Mouse (Mus musculus) forebrain, postnatal 0 days (tissue): ENCODE measurements around the gene Pxn. TPM values are rescaled to one million over a fixed set of nuclear protein-coding genes. Genes with fewer than 3 reads are reported as not detected.

Source experiments
- ATAC-seq: fragments of 200-750 bp; cut with Nextera tagmentation; 2 replicates; pipeline ENCODE4 v1.8.0; 2017; ENCODE audit warnings: mild to moderate bottlenecking, moderate library complexity
- DNase-seq: peaks from one replicate; pipeline ENCODE4 v3.0.0-alpha.2; 2015
- H3K27ac ChIP-seq: fragments of 300-500 bp; sonication (generic); 2 replicates; pipeline ENCODE4 v1.5.1; 2014; ENCODE audit warnings: low read depth, mild to moderate bottlenecking, antibody characterized with exemption, low read length, moderate library complexity, mixed read lengths
- H3K27me3 ChIP-seq: fragments of 300-500 bp; sonication (generic); 2 replicates; pipeline ENCODE4 v1.6.1; 2014; ENCODE audit warnings: mild to moderate bottlenecking, low read length, mixed read lengths; ENCODE audit not compliant: insufficient read depth
- H3K36me3 ChIP-seq: fragments of 300-500 bp; sonication (generic); 2 replicates; pipeline ENCODE4 v1.6.1; 2014; ENCODE audit warnings: mild to moderate bottlenecking, moderate library complexity; ENCODE audit not compliant: insufficient read depth
- H3K4me1 ChIP-seq: fragments of 300-500 bp; sonication (generic); 2 replicates; pipeline ENCODE4 v1.6.1; 2014; ENCODE audit warnings: antibody characterized with exemption; ENCODE audit not compliant: insufficient read depth
- H3K4me2 ChIP-seq: fragments of 300-500 bp; sonication (generic); 2 replicates; pipeline ENCODE4 v1.6.1; 2014; ENCODE audit warnings: low read depth, mild to moderate bottlenecking, moderate library complexity
- H3K4me3 ChIP-seq: fragments of 300-500 bp; sonication (generic); 2 replicates; pipeline ENCODE4 v1.5.1; 2014; ENCODE audit warnings: low read depth, low read length, mixed read lengths
- H3K9ac ChIP-seq: fragments of 300-500 bp; sonication (generic); 2 replicates; pipeline ENCODE4 v1.6.1; 2014; ENCODE audit warnings: mild to moderate bottlenecking
- H3K9me3 ChIP-seq: fragments of 300-500 bp; sonication (generic); 2 replicates; pipeline ENCODE4 v1.6.1; 2016; ENCODE audit warnings: low read length
- CTCF ChIP-seq: sonication (generic); IDR thresholded peaks from 2 replicates; pipeline ENCODE4 v1.5.1; 2016; ENCODE audit warnings: antibody characterized with exemption, control low read depth, low read depth
- WGBS: fragments of 180-500 bp; shearing (Covaris S2); extraction: QIAGEN DNeasy Blood & Tissue Kit; methylation state at CpG from one replicate; pipeline ENCODE4 v1.1.7; 2014; 5-methylcytosine and 5-hydroxymethylcytosine counted together
- polyA plus RNA-seq: library from polyadenylated mRNA; unstranded; fragments of >200 nt; fragmentation: Nextera tagmentation; extraction: Ambion mirVana; gene quantifications from 2 replicates; pipeline ENCODE4 v1.2.1, GENCODE M21; 2015
- total RNA-seq: library from RNA; depleted of rRNA; stranded (reverse); fragments of >200 nt; gene quantifications from 2 replicates; pipeline ENCODE4 v1.2.3, GENCODE M21; 2014

Pxn gene
- total and polyA plus RNA-seq, 2 experiments from 2014 or later = 14.8 to 29.8 TPM

GRCm38 (mm10) chr5:115482390-115483265, 23.8 kb upstream of the Pxn start:
- H3K9ac ChIP-seq = no peak overlapping the region
- no peaks in the 10 kb centered on the region for H3K9me3 ChIP-seq
- no peak for DNase-seq
- H3K27me3 ChIP-seq = no peaks in the 10 kb centered on the region
- no peak overlapping the region for H3K27ac ChIP-seq
- 32% methylated on average over 38 of the region's 38 CpGs for WGBS
- H3K4me2 ChIP-seq = peak overlapping the region; percentile 41
- H3K36me3 ChIP-seq = no peaks in the 10 kb centered on the region
- TF ChIP-seq CTCF = no peak
- no peak overlapping the region for H3K4me3 ChIP-seq
- ATAC-seq = no peak
- H3K4me1 ChIP-seq = peaks cover 5% of the 10 kb centered on the region; the same call in 1 of the 2 replicates

GRCm38 (mm10) chr5:115483385-115483784, 23.1 kb upstream of the Pxn start:
- no peaks in the 10 kb centered on the region for H3K36me3 ChIP-seq
- no peak overlapping the region for H3K4me2 ChIP-seq
- WGBS = 43% methylated on average over 6 of the region's 6 CpGs
- TF ChIP-seq CTCF = peak; percentile 22; the same call in 1 of the 2 replicates
- ATAC-seq = no peak
- peaks cover 5% of the 10 kb centered on the region for H3K4me1 ChIP-seq
- no peak overlapping the region for H3K4me3 ChIP-seq
- H3K27ac ChIP-seq = no peak overlapping the region
- no peaks in the 10 kb centered on the region for H3K9me3 ChIP-seq
- H3K9ac ChIP-seq = no peak overlapping the region
- no peak for DNase-seq
- H3K27me3 ChIP-seq = no peaks in the 10 kb centered on the region

- Histone ChIP-seq H3K27me3 (no peaks in the 10 kb centered on the region), H3K4me2 (peak within 1 kb of the TSS; percentile 49), H3K9ac (peak within 1 kb of the TSS; percentile 50), H3K4me1 (peaks cover 5% of the 10 kb centered on the region), H3K9me3 (no peaks in the 10 kb centered on the region), H3K36me3 (no peaks in the 10 kb centered on the region), H3K4me3 (peak within 1 kb of the TSS; percentile 41), H3K27ac (peak within 1 kb of the TSS; percentile 79)
- DNase-seq (peak; percentile 98), ATAC-seq (peak; percentile 96)
- WGBS = 6% methylated on average over 30 of the region's 30 CpGs
- TF ChIP-seq CTCF = no peak
Observed at GRCm38 (mm10) chr5:115483947-115484920, 22.2 kb upstream of the Pxn start, which contains the start of gene Sirt4. Gene Sirt4, minus strand, starts transcription at chr5:115484725.

- H3K4me1 ChIP-seq = peaks cover 5% of the 10 kb centered on the region
- DNase-seq (no peak), ATAC-seq (no peak)
- H3K9me3 ChIP-seq = no peaks in the 10 kb centered on the region
- no peak for TF ChIP-seq CTCF
- H3K27ac ChIP-seq = peak overlapping the region; percentile 75; the same call in 1 of the 2 replicates
- H3K27me3 ChIP-seq = no peaks in the 10 kb centered on the region
- H3K36me3 ChIP-seq = no peaks in the 10 kb centered on the region
- peak overlapping the region; percentile 49 for H3K4me2 ChIP-seq
- WGBS = 74% methylated on average over 5 of the region's 5 CpGs
- peak overlapping the region; percentile 50; the same call in 1 of the 2 replicates for H3K9ac ChIP-seq
- H3K4me3 ChIP-seq = peak overlapping the region; percentile 41; the same call in 1 of the 2 replicates
Observed at GRCm38 (mm10) chr5:115484996-115485395, 21.5 kb upstream of the Pxn start.

GRCm38 (mm10) chr5:115485489-115486205, 20.8 kb upstream of the Pxn start:
- Histone ChIP-seq H3K4me3 (no peak overlapping the region), H3K4me2 (no peak overlapping the region), H3K4me1 (peaks cover 5% of the 10 kb centered on the region), H3K9me3 (no peaks in the 10 kb centered on the region), H3K36me3 (no peaks in the 10 kb centered on the region), H3K27ac (no peak overlapping the region), H3K27me3 (no peaks in the 10 kb centered on the region), H3K9ac (no peak overlapping the region)
- no peak for ATAC-seq
- WGBS = 84% methylated on average over 18 of the region's 18 CpGs
- no peak for TF ChIP-seq CTCF
- DNase-seq = no peak

- no peaks in the 10 kb centered on the region for H3K36me3 ChIP-seq
- no peak for TF ChIP-seq CTCF
- H3K4me1 ChIP-seq = peaks cover 6% of the 10 kb centered on the region
- H3K9me3 ChIP-seq = no peaks in the 10 kb centered on the region
- no peak overlapping the region for H3K4me3 ChIP-seq
- H3K27me3 ChIP-seq = no peaks in the 10 kb centered on the region
- WGBS = 65% methylated on average over 4 of the region's 4 CpGs
- no peak for DNase-seq
- no peak overlapping the region for H3K4me2 ChIP-seq
- H3K9ac ChIP-seq = no peak overlapping the region
- H3K27ac ChIP-seq = no peak overlapping the region
- ATAC-seq = no peak
Observed at GRCm38 (mm10) chr5:115486726-115487125, 19.8 kb upstream of the Pxn start.
